ENCODE assay signal across 8 mouse cellular contexts in genomic region chr10:69925285-69926157, GRCm38 (mm10).
DNase-seq lines count a peak whose midpoint lies in the region; ATAC-seq lines count a peak whose summit lies in the region.

No protein-coding gene starts in this region.

- peak overlapping the region; percentile 61 for H3K4me3 ChIP-seq in erythroblast, embryonic 14.5 days (replicated peaks)
- peak overlapping the region; percentile 38 for H3K4me3 ChIP-seq in intestine, embryonic 14.5 days (ENCODE audit: low read depth, low read length)
- H3K4me3 ChIP-seq in liver, embryonic 15.5 days (replicated peaks), result peak overlapping the region; percentile 46
- peak overlapping the region; percentile 27 for H3K4me3 ChIP-seq in stomach, embryonic 14.5 days (ENCODE audit: low read depth, low read length)

- ATAC-seq in erythroblast, adult 5-6 weeks (replicated peaks; ENCODE audit: low FRiP score, poor library complexity, severe bottlenecking), result no peak
- ATAC-seq in intestine, embryonic 14.5 days (replicated peaks; ENCODE audit: low FRiP score, low TSS enrichment, low read depth), result peak; percentile 45; the same call in 1 of the 2 replicates
- peak; percentile 49 for ATAC-seq in liver, embryonic 15.5 days (ENCODE audit: insufficient read depth)
- ATAC-seq in stomach, embryonic 14.5 days (ENCODE audit: insufficient number of reproducible peaks, insufficient read depth, low FRiP score, low read depth), result peak; percentile 69
- no peak for ATAC-seq in megakaryocyte progenitor cell, adult 5-6 weeks (replicated peaks; ENCODE audit: poor library complexity)

- H3K4me1 ChIP-seq in erythroblast, embryonic 14.5 days (ENCODE audit: control insufficient read depth), result peaks cover 24% of the 10 kb centered on the region
- H3K4me1 ChIP-seq in intestine, embryonic 14.5 days (replicated peaks; ENCODE audit: control insufficient read depth, insufficient read depth, low read length), result peaks cover 27% of the 10 kb centered on the region
- H3K4me1 ChIP-seq in liver, embryonic 15.5 days (replicated peaks), result peaks cover 29% of the 10 kb centered on the region
- H3K4me1 ChIP-seq in stomach, embryonic 14.5 days (ENCODE audit: control insufficient read depth, insufficient read depth, low read length), result peaks cover 19% of the 10 kb centered on the region

- peak overlapping the region; percentile 32; the same call in 1 of the 2 replicates for H3K9ac ChIP-seq in intestine, embryonic 14.5 days (ENCODE audit: low read length)
- peak overlapping the region; percentile 39; the same call in 1 of the 2 replicates for H3K9ac ChIP-seq in liver, embryonic 15.5 days
- H3K9ac ChIP-seq in stomach, embryonic 14.5 days (replicated peaks; ENCODE audit: low read depth, low read length), result peak overlapping the region; percentile 26; the same call in 1 of the 2 replicates

- peak overlapping the region; percentile 79 for H3K27ac ChIP-seq in intestine, embryonic 14.5 days (ENCODE audit: low read depth)
- H3K27ac ChIP-seq in liver, embryonic 15.5 days (replicated peaks), result peak overlapping the region; percentile 80
- peak overlapping the region; percentile 87 for H3K27ac ChIP-seq in stomach, embryonic 14.5 days (ENCODE audit: low read length)

- H3K9me3 ChIP-seq in erythroblast, embryonic 14.5 days (ENCODE audit: control insufficient read depth, low read length), result no peaks in the 10 kb centered on the region
- no peaks in the 10 kb centered on the region for H3K9me3 ChIP-seq in intestine, embryonic 14.5 days (ENCODE audit: control insufficient read depth, low read length)
- H3K9me3 ChIP-seq in liver, embryonic 15.5 days (replicated peaks), result no peaks in the 10 kb centered on the region
- H3K9me3 ChIP-seq in stomach, embryonic 14.5 days (ENCODE audit: control insufficient read depth, low read depth, low read length), result no peaks in the 10 kb centered on the region

- H3K4me2 ChIP-seq in intestine, embryonic 14.5 days (ENCODE audit: low read length), result peak overlapping the region; percentile 68
- H3K4me2 ChIP-seq in liver, embryonic 15.5 days, result peak overlapping the region; percentile 74
- H3K4me2 ChIP-seq in stomach, embryonic 14.5 days (replicated peaks; ENCODE audit: low read depth, low read length), result peak overlapping the region; percentile 50

- peak; percentile 70 for DNase-seq in gastrocnemius, postnatal 25 days
- peak; percentile 77 for DNase-seq in intestine, embryonic 14.5 days (ENCODE audit: low spot score)
- no peak for DNase-seq in cerebellum, adult 11 months

- no peaks in the 10 kb centered on the region for H3K36me3 ChIP-seq in erythroblast, embryonic 14.5 days (ENCODE audit: control insufficient read depth)
- H3K36me3 ChIP-seq in intestine, embryonic 14.5 days (ENCODE audit: control insufficient read depth, insufficient read depth, low read length), result no peaks in the 10 kb centered on the region
- H3K36me3 ChIP-seq in liver, embryonic 15.5 days (replicated peaks), result no peaks in the 10 kb centered on the region
- no peaks in the 10 kb centered on the region for H3K36me3 ChIP-seq in stomach, embryonic 14.5 days (ENCODE audit: control insufficient read depth, insufficient read depth, low read length)

- WGBS in intestine, embryonic 14.5 days, result 1% methylated on average over 19 of the region's 19 CpGs
- WGBS in liver, embryonic 15.5 days (ENCODE audit: insufficient replicate concordance), result 2% methylated on average over 19 of the region's 19 CpGs
- under 1% methylated on average over 19 of the region's 19 CpGs for WGBS in stomach, embryonic 14.5 days

- peaks cover 77% of the 10 kb centered on the region for H3K27me3 ChIP-seq in erythroblast, embryonic 14.5 days (ENCODE audit: control insufficient read depth)
- no peaks in the 10 kb centered on the region for H3K27me3 ChIP-seq in intestine, embryonic 14.5 days (replicated peaks; ENCODE audit: control insufficient read depth, insufficient read depth, low read length)
- peaks cover 81% of the 10 kb centered on the region for H3K27me3 ChIP-seq in liver, embryonic 15.5 days
- H3K27me3 ChIP-seq in stomach, embryonic 14.5 days (ENCODE audit: control insufficient read depth, insufficient read depth, low read length), result no peaks in the 10 kb centered on the region

Comparison
In these comparisons a context has a peak if more than half of its experiments do, and no peak if none do; other contexts are left out.
1. ATAC-seq: peak in intestine, embryonic 14.5 days (single experiment), liver, embryonic 15.5 days (single experiment) and stomach, embryonic 14.5 days (single experiment); none in erythroblast, adult 5-6 weeks (single experiment) and megakaryocyte progenitor cell, adult 5-6 weeks (single experiment).
2. Peak in every context shown above with its lines, with median percentiles within 50 percentile points of each other: H3K4me3 ChIP-seq, H3K27ac ChIP-seq, H3K4me2 ChIP-seq and H3K9ac ChIP-seq.